Comparison of ENCODE assay signal across 31 mouse cellular contexts in genomic region chr15:42219496-42219895, GRCm38 (mm10).
DNase-seq lines count a peak whose midpoint lies in the region; ATAC-seq and TF ChIP-seq lines count a peak whose summit lies in the region.
"Had no signal": no experiment of that assay in that cellular context is flagged by ENCODE, and none has a peak within 500 bp of the region (broad histone marks: within the 10 kb centered on the region; RNA-seq: fewer than 3 reads in every experiment).

No protein-coding gene starts in this region.

- no peaks in the 10 kb centered on the region for H3K36me3 ChIP-seq in kidney, embryonic 15.5 days
- H3K36me3 ChIP-seq: heart, embryonic 10.5 days; heart, embryonic 15.5 days; hindbrain, embryonic 13.5 days; midbrain, embryonic 10.5 days; neural tube, embryonic 13.5 days; stomach, embryonic 15.5 days had no signal

- TF ChIP-seq CTCF in layer of hippocampus, adult 2 months (conservative IDR thresholded peaks at IDR 0.05), result no peak

- H3K27ac ChIP-seq in kidney, embryonic 15.5 days, result peak overlapping the region; percentile 22; the same call in 1 of the 2 replicates
- no peak overlapping the region for H3K27ac ChIP-seq in layer of hippocampus, adult 2 months
- H3K27ac ChIP-seq: heart, embryonic 10.5 days; heart, embryonic 15.5 days; hindbrain, embryonic 13.5 days; kidney, postnatal 0 days; liver, embryonic 14.5 days; macrophage; midbrain, embryonic 10.5 days; neural tube, embryonic 13.5 days; stomach, embryonic 15.5 days had no signal

- no peaks in the 10 kb centered on the region for H3K9me3 ChIP-seq in kidney, embryonic 15.5 days (replicated peaks)
- H3K9me3 ChIP-seq: heart, embryonic 10.5 days; heart, embryonic 15.5 days; hindbrain, embryonic 13.5 days; midbrain, embryonic 10.5 days; neural tube, embryonic 13.5 days; stomach, embryonic 15.5 days had no signal

- peak; percentile 25 for ATAC-seq in kidney, embryonic 15.5 days (replicated peaks; ENCODE audit: low FRiP score)
- ATAC-seq in megakaryocyte progenitor cell, adult 5-6 weeks (replicated peaks; ENCODE audit: poor library complexity), result peak; percentile 99
- ATAC-seq: forebrain, postnatal 0 days; intestine, embryonic 16.5 days; Patski had no signal

- WGBS in kidney, embryonic 15.5 days, result 82% methylated on average over 11 of the region's 11 CpGs

- H3K4me2 ChIP-seq in kidney, embryonic 15.5 days, result no peak overlapping the region
- H3K4me2 ChIP-seq: heart, embryonic 15.5 days; hindbrain, embryonic 13.5 days; neural tube, embryonic 13.5 days; stomach, embryonic 15.5 days had no signal

- no peaks in the 10 kb centered on the region for H3K4me1 ChIP-seq in kidney, embryonic 15.5 days
- H3K4me1 ChIP-seq: heart, embryonic 10.5 days; heart, embryonic 15.5 days; hindbrain, embryonic 13.5 days; midbrain, embryonic 10.5 days; neural tube, embryonic 13.5 days; stomach, embryonic 15.5 days had no signal

- no peak overlapping the region for H3K4me3 ChIP-seq in kidney, embryonic 15.5 days (replicated peaks)
- no peak overlapping the region for H3K4me3 ChIP-seq in layer of hippocampus, adult 2 months
- H3K4me3 ChIP-seq: erythroblast, embryonic 14.5 days; heart, embryonic 10.5 days; heart, embryonic 15.5 days; hindbrain, embryonic 13.5 days; midbrain, embryonic 10.5 days; neural tube, embryonic 13.5 days; stomach, embryonic 15.5 days had no signal

- no peaks in the 10 kb centered on the region for H3K27me3 ChIP-seq in kidney, embryonic 15.5 days
- H3K27me3 ChIP-seq: heart, embryonic 15.5 days; hindbrain, embryonic 13.5 days; neural tube, embryonic 13.5 days; Patski; stomach, embryonic 15.5 days had no signal

- DNase-seq in kidney, adult 18-20 months, result no peak
- DNase-seq in spleen, postnatal 36 days (ENCODE audit: low spot score in 2 of 2), result peak; percentile 1 to 3
- no peak for DNase-seq in spleen, adult 12 weeks (ENCODE audit: low spot score)
- DNase-seq in c-Kit-positive CD71-negative TER-119-negative erythroid progenitor cells, embryonic 14.5 days (ENCODE audit: low read depth), result peak; percentile 14
- no peak for DNase-seq in cerebellum, adult 11-12 months
- no peak for DNase-seq in layer of hippocampus, adult 2 months (ENCODE audit: low spot score in 2 of 2)
- DNase-seq: adrenal gland, postnatal 10 days; cerebellum, adult 11 months; cerebellum, adult 9-11 months; forebrain, postnatal 0 days; gastrocnemius, postnatal 14 days; heart, adult 11 months; layer of hippocampus, adult 9-11 months; liver; lung, adult 2 months; lung, postnatal 10 days; right cerebral cortex, postnatal 25 days had no signal

- no peak overlapping the region for H3K9ac ChIP-seq in kidney, embryonic 15.5 days
- H3K9ac ChIP-seq: forebrain, postnatal 0 days; heart, embryonic 15.5 days; hindbrain, embryonic 13.5 days; liver, embryonic 14.5 days; neural tube, embryonic 13.5 days; stomach, embryonic 15.5 days had no signal

Comparison
In these comparisons a context has a peak if more than half of its experiments do, and no peak if none do; other contexts are left out.
1. DNase-seq: peak in spleen, postnatal 36 days (2 of 2) and c-Kit-positive CD71-negative TER-119-negative erythroid progenitor cells, embryonic 14.5 days (single experiment); none in kidney, adult 18-20 months (single experiment), spleen, adult 12 weeks (single experiment), cerebellum, adult 11-12 months (single experiment) and layer of hippocampus, adult 2 months (0 of 2).